Mouse (Mus musculus) liver, adult 2 months (tissue): ENCODE measurements at regions not wholly inside any gene's neighbourhood (a gene's known extent, or its start where the extent isn't known, plus 50 kb on each side); places are given as distances from the start of the nearest gene placed in this dataset.

Experiments used
- CTCF ChIP-seq: fragments of 200-500 bp; IDR thresholded peaks from 2 replicates; pipeline ENCODE4 v1.5.1; 2011; ENCODE audit warnings: low read depth, low read length, control low read depth
- POLR2A ChIP-seq: fragments of 200-500 bp; IDR thresholded peaks from 2 replicates; pipeline ENCODE4 v1.6.1; 2011; ENCODE audit warnings: low read length, control low read depth; ENCODE audit not compliant: insufficient read depth; ENCODE audit errors: extremely low read depth

GRCm38 (mm10) chr3:46951391-46951790, 503.4 kb upstream of the Pabpc4l start:
- TF ChIP-seq CTCF (no peak), POLR2A (no peak)
